Mouse (Mus musculus): ENCODE data around the gene Cutal.

DNA sequence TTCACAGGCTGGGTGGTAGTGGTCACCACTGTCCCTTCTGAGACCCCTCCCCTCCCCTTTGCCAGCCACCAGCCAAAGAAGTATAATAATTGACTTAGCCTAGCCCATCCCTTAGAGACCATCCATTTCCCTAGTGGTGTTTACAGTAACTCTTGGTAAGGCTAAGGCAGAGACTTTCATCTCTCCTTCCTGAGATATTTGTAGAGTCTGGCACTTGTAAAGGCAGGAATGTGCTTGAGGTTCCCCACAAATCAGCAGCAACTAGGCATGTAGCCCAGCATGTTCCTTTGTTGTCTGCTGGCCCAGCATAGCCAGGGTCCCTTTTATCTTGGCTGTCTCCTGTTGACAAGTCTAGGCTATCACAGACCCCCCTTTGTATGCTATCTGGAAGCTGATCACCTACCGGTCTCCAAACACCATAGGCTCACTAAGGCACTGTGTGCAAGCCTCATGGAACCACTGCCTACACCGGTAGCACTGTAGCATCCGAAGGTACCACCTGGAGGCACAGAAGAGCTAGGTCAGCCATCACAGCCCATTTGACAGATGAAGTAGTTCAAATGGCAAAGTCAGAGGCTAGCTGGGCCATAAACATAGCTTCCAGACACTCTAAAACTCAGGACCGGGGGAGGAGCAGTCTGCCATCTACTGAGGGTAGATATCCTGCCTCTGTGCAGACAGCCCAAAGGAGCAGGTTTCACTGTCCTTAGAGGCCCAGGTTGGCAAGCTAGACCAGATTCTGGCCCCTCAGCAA, 29.6 kb downstream of the Cutal start:
- TF ChIP-seq CTCF (IDR thresholded peaks at IDR 0.05; ENCODE audit: insufficient read depth, low read depth, low read length) (no peak), POLR2A (IDR thresholded peaks at IDR 0.05; ENCODE audit: insufficient read depth, low read depth, low read length) (no peak)
